Mouse (Mus musculus) intestine, embryonic 16.5 days (tissue): ENCODE measurements around the gene Psmc6. TPM values are rescaled to one million over a fixed set of nuclear protein-coding genes. Genes with fewer than 3 reads are reported as not detected.

Experiments
- ATAC-seq: fragments of 200-750 bp; cut with Nextera tagmentation; 2 replicates; pipeline ENCODE4 v1.8.0; 2017; ENCODE audit warnings: moderate TSS enrichment, moderate library complexity
- H3K27ac ChIP-seq: fragments of 300-500 bp; sonication (generic); 2 replicates; pipeline ENCODE4 v1.5.1; 2014; ENCODE audit warnings: mild to moderate bottlenecking, low read length
- H3K27me3 ChIP-seq: fragments of 300-500 bp; sonication (generic); replicated peaks from 2 replicates; pipeline ENCODE4 v1.6.1; 2014; ENCODE audit warnings: low read length, control low read depth, mixed read lengths; ENCODE audit not compliant: control insufficient read depth, insufficient read depth
- H3K36me3 ChIP-seq: fragments of 300-500 bp; sonication (generic); 2 replicates; pipeline ENCODE4 v1.6.1; 2014; ENCODE audit warnings: low read length, control low read depth; ENCODE audit not compliant: control insufficient read depth, insufficient read depth
- H3K4me1 ChIP-seq: fragments of 300-500 bp; sonication (generic); 2 replicates; pipeline ENCODE4 v1.6.1; 2014; ENCODE audit warnings: low read length, control low read depth, mixed read lengths; ENCODE audit not compliant: control insufficient read depth, insufficient read depth
- H3K4me2 ChIP-seq: fragments of 300-500 bp; sonication (generic); 2 replicates; pipeline ENCODE4 v1.6.1; 2014; ENCODE audit warnings: low read depth, low read length, control low read depth
- H3K4me3 ChIP-seq: fragments of 300-500 bp; sonication (generic); 2 replicates; pipeline ENCODE4 v1.5.1; 2014; ENCODE audit warnings: mild to moderate bottlenecking, low read length
- H3K9ac ChIP-seq: fragments of 300-500 bp; sonication (generic); 2 replicates; pipeline ENCODE4 v1.6.1; 2014; ENCODE audit warnings: low read depth, low read length
- H3K9me3 ChIP-seq: fragments of 300-500 bp; sonication (generic); 2 replicates; pipeline ENCODE4 v1.6.1; 2016; ENCODE audit warnings: low read length, control low read depth; ENCODE audit not compliant: control insufficient read depth
- WGBS: fragments of 180-500 bp; shearing (Covaris S2); extraction: QIAGEN DNeasy Blood & Tissue Kit; methylation state at CpG from one replicate; pipeline ENCODE4 v1.1.7; 2014; 5-methylcytosine and 5-hydroxymethylcytosine counted together
- polyA plus RNA-seq: library from polyadenylated mRNA; unstranded; fragments of >200 nt; fragmentation: Nextera tagmentation; extraction: Ambion mirVana; gene quantifications from 2 replicates; pipeline ENCODE4 v1.2.1, GENCODE M21; 2015

Psmc6 gene
- 124 and 125 TPM in 2 replicates for polyA plus RNA-seq

DNA sequence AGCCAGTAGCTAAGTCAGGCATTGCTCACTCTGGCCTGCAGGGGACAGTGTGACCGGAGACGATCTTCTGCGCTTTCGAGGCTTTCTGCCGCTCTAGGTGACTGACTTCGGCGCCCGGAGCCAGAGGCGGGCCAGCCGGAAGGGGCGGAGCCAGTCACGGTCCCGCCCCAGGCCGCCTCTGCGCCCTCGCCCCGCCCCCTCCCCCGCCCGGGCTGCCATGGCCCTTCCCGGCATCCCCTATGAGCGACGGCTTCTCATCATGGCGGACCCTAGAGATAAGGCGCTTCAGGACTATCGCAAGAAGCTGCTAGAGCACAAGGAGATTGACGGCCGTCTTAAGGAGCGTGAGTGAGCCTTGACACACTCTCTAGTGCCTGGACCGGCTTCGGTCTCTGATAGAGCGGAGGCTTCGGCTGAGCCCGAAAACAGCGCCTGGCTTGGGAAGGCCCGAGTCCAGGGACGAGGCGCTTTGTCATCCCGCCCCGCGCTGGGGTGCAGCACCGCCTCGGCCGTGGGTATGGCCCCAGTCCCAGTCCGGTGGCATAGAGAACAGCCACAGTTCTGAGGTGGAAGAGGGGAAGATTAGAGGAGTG, at the start of gene Psmc6:
Psmc6 (plus strand) TSS at position 200 of the 593 bp plus-strand sequence.
- Histone ChIP-seq H3K27ac (peak within 1 kb of the TSS; percentile 83), H3K27me3 (no peaks in the 10 kb centered on the region), H3K4me1 (no peaks in the 10 kb centered on the region), H3K9me3 (no peaks in the 10 kb centered on the region), H3K4me3 (peak within 1 kb of the TSS; percentile 96), H3K36me3 (0 out of 2 replicates have a peak, but pooled peaks cover 3% of the 10 kb centered on the region), H3K4me2 (peak within 1 kb of the TSS; percentile 51), H3K9ac (peak within 1 kb of the TSS; percentile 99)
- peak; percentile 96 for ATAC-seq
- under 1% methylated on average over 44 of the region's 44 CpGs for WGBS

DNA sequence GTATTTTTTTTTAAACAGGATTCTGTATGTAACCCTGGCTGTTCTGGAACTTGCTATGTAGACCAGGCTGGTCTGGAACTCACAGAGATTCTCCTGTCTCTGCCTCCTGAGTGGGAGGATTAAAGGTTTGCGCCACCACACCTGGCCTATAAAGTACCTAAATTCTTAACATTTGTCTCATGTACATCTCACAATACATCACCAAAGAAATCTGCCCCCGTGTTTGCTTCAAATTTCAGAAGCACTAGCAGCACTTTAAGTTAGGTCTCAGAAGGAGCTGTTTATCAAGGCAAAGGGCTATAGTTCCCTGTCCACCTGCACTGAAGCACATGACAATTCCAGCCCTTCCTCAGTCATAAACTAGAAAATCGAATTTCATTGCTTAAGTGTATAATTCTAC, 47.5 kb upstream of the Psmc6 start:
- Histone ChIP-seq H3K36me3 (0 out of 2 replicates have a peak, but pooled peaks cover 3% of the 10 kb centered on the region), H3K27ac (no peak overlapping the region), H3K4me3 (no peak overlapping the region), H3K4me1 (no peaks in the 10 kb centered on the region), H3K4me2 (no peak overlapping the region), H3K9me3 (no peaks in the 10 kb centered on the region), H3K27me3 (no peaks in the 10 kb centered on the region), H3K9ac (no peak overlapping the region)
- 88% methylated on average over 3 of the region's 3 CpGs for WGBS
- no peak; the same call in 1 of the 2 replicates for ATAC-seq

DNA sequence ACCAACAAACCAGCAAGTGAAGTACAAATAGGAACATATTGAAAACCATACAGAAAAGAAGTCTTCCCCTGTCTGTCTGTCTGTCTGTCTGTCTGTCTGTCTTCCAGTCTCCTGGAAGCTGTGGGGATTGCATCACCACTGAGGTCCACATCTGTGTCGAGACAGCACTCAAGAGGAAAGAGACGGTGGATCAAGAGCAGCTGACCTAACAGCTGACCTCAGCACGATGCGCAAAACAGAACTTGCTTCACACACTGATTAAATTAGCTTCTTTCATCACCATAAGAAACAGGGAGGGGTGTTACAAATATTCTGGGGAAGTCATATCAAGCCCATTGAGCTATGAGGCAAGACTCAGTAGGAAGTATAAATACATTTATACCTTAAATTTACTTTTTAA, 38.0 kb upstream of the Psmc6 start:
- no peak overlapping the region for H3K4me2 ChIP-seq
- H3K9ac ChIP-seq: no peak overlapping the region
- no peak for ATAC-seq
- H3K4me1 ChIP-seq: no peaks in the 10 kb centered on the region
- H3K36me3 ChIP-seq: peaks cover 9% of the 10 kb centered on the region
- no peak overlapping the region for H3K4me3 ChIP-seq
- H3K27ac ChIP-seq: no peak overlapping the region
- WGBS: 79% methylated on average over 4 of the region's 4 CpGs
- no peaks in the 10 kb centered on the region for H3K27me3 ChIP-seq
- H3K9me3 ChIP-seq: no peaks in the 10 kb centered on the region

DNA sequence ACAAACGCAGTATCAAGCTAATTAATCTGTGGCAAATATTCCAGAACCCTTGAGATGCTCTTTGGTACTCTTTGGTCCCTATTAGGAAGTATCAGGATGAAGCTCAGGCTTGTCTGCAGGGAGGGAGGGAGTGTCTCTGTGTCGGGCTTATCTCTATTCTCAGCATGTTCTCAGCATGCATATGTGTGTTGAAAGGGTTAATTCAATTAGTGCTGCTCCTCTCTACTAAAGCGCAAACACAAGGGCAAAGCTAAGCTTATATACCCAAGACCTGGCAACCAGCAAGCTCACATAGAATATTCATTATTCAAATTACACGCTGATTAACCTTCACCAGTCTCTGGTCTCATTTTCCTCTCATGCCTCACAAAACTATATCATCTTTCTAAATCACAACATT, 25.6 kb upstream of the Psmc6 start:
- ATAC-seq: no peak
- 68% methylated on average over 4 of the region's 4 CpGs for whole genome bisulfite sequencing
- H3K4me3 ChIP-seq: no peak overlapping the region

DNA sequence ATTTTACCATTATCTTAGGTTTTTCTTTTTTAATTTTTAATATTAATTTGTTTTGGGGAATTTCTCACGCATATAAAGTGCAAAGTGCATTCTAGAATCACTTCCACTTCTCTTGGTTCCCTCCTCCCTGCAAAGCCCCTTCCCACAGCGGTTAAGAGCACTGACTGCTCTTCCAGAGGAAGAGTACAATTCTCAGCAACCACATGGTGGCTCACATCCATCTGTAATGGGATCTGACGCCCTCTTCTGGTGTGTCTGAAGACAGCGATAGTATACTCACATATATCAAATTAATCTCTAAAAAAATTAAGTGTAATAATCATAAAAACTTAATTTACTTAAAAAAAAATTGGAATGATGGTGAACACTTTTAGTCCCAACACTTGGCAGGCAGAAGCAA, 25.2 kb upstream of the Psmc6 start:
- no peak overlapping the region for H3K9ac ChIP-seq
- no peak overlapping the region for H3K4me2 ChIP-seq
- H3K4me3 ChIP-seq: no peak overlapping the region
- no peak overlapping the region for H3K27ac ChIP-seq
- no peaks in the 10 kb centered on the region for H3K27me3 ChIP-seq
- no peaks in the 10 kb centered on the region for H3K9me3 ChIP-seq
- 72% methylated on average over 4 of the region's 4 CpGs for WGBS
- 0 out of 2 replicates have a peak, but pooled peaks cover 5% of the 10 kb centered on the region for H3K36me3 ChIP-seq
- ATAC-seq: no peak
- H3K4me1 ChIP-seq: no peaks in the 10 kb centered on the region

More for the DNA sequence above, 25.6 kb upstream of the Psmc6 start:
- H3K4me2 ChIP-seq: no peak overlapping the region
- 0 out of 2 replicates have a peak, but pooled peaks cover 5% of the 10 kb centered on the region for H3K36me3 ChIP-seq
- H3K27me3 ChIP-seq: no peaks in the 10 kb centered on the region
- H3K9me3 ChIP-seq: no peaks in the 10 kb centered on the region
- H3K9ac ChIP-seq: no peak overlapping the region
- H3K27ac ChIP-seq: no peak overlapping the region
- H3K4me1 ChIP-seq: no peaks in the 10 kb centered on the region

DNA sequence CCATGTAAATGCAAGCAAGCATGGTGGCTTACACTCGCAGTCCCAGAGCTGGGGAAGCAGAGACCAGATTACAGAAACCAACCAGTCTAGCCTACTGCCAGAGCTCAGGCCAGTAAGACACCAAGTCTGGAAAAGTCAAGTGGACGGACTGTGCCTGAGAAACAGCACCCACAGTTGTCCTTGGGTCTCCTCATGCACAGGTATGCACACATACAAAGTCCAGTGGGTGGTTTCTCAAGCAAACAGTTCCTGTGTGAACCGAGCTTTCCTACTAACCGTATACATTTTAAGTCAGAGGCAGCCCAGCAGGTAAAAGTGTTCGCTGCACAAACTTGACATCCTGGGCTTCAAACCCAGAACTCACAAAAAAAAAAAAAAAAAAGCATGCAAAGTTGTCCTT, 23.7 kb upstream of the Psmc6 start:
- Histone ChIP-seq H3K36me3 (no peaks in the 10 kb centered on the region), H3K27ac (no peak overlapping the region), H3K4me1 (no peaks in the 10 kb centered on the region), H3K4me3 (no peak overlapping the region), H3K4me2 (no peak overlapping the region), H3K9me3 (no peaks in the 10 kb centered on the region), H3K27me3 (no peaks in the 10 kb centered on the region), H3K9ac (no peak overlapping the region)
- no peak for ATAC-seq
- 86% methylated on average over 5 of the region's 5 CpGs for WGBS

DNA sequence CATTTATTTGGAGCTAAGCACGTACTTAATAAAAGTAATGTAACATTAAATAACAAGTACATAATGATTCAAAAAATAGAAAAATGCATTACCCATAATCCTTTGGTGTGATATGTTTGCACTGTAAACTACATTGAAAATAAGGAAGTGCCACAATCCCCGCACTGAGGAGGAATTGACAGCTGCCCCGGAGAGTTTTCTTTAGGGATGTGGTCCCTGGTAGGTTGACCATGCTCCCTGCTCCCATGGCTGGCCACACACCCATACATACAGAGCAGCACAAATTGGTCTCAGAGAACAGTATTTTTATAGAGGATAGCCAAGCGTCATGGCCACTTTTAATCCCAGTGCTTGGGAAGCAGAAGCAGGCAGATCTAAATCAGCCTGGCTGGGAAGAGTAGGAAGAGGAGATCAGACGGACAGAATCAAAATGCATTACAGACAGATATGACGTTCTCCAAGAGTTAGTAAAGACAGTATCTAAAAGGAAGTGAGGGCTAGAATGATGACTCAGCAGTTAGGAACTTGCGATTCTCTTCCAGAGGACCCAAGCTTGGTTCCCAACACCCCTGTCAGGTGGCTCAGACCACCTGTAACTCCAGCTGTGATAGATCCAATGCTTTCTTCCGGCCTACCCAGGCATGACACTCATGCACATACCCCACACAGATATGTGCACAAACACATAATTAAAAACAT, 21.8 kb upstream of the Psmc6 start:
- 88% methylated on average over 8 of the region's 8 CpGs for WGBS
- Histone ChIP-seq H3K4me1 (no peaks in the 10 kb centered on the region), H3K36me3 (no peaks in the 10 kb centered on the region), H3K9ac (no peak overlapping the region), H3K4me3 (no peak overlapping the region), H3K4me2 (no peak overlapping the region), H3K27ac (no peak overlapping the region), H3K9me3 (no peaks in the 10 kb centered on the region), H3K27me3 (no peaks in the 10 kb centered on the region)
- ATAC-seq: 0 out of 2 replicates have a peak, but pooled peaks have one; percentile 31

DNA sequence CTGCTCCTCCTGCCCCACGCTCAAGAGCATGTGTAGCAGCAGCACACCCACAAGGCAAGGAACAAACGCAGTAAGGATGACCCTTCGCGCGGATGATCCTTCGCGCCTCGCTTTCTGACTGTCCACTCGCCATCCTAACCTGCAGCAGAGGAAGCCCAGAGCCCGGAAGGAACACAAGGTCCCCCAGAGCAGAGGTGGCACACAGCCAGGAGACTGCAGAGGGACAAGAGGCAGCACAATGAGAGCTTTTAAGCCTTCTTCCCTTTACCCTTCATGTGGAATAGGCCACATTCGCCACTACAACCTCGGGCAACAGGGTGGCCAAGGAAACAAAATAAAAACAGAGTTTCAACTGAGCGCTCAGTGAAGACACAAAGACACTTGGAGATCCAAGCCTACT, 19.9 kb upstream of the Psmc6 start:
- ATAC-seq: no peak
- WGBS: 91% methylated on average over 13 of the region's 13 CpGs
- no peak overlapping the region for H3K4me3 ChIP-seq

DNA sequence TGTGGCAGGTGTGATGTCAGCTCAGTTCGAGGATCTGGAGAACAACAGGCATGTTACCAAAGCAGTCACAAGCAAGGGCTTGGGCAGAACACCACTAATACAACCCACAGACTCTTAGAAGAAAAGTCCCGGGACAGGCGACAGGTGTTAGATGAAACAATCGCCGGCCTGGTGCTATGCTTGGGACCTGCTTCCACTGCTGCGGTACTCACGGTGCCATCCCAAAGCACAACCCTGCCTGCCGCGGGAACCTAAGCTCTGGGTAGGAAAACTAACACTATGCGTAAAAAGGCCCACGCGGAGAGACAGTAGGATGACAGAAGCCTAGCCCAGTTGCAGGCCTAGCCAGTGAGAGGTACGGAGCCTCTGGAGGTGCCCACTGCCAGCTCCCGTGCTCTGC, 19.5 kb upstream of the Psmc6 start:
- H3K27ac ChIP-seq: no peak overlapping the region
- H3K4me1 ChIP-seq: no peaks in the 10 kb centered on the region
- ATAC-seq: no peak
- no peaks in the 10 kb centered on the region for H3K9me3 ChIP-seq
- WGBS: 92% methylated on average over 14 of the region's 14 CpGs
- no peak overlapping the region for H3K4me3 ChIP-seq
- no peak overlapping the region for H3K4me2 ChIP-seq
- H3K36me3 ChIP-seq: no peaks in the 10 kb centered on the region
- H3K27me3 ChIP-seq: no peaks in the 10 kb centered on the region
- no peak overlapping the region for H3K9ac ChIP-seq

More for the DNA sequence above, 19.9 kb upstream of the Psmc6 start:
- no peak overlapping the region for H3K27ac ChIP-seq
- H3K9me3 ChIP-seq: no peaks in the 10 kb centered on the region
- no peaks in the 10 kb centered on the region for H3K4me1 ChIP-seq
- H3K27me3 ChIP-seq: no peaks in the 10 kb centered on the region
- no peak overlapping the region for H3K4me2 ChIP-seq
- H3K9ac ChIP-seq: no peak overlapping the region
- H3K36me3 ChIP-seq: no peaks in the 10 kb centered on the region
